Mouse (Mus musculus): ENCODE data around the gene Smo.

The Smo gene

GRCm38 (mm10) chr6:29735336-29735688 is at the start of gene Smo:
Gene Smo (plus strand): TSS chr6:29735503.
- peak; percentile 43 for DNase-seq (ENCODE audit: low read depth, low spot score)

- no peak for DNase-seq (ENCODE audit: low read depth, low spot score)
Measured at GRCm38 (mm10) chr6:29685952-29686351, 49.4 kb upstream of the Smo start.

DNA sequence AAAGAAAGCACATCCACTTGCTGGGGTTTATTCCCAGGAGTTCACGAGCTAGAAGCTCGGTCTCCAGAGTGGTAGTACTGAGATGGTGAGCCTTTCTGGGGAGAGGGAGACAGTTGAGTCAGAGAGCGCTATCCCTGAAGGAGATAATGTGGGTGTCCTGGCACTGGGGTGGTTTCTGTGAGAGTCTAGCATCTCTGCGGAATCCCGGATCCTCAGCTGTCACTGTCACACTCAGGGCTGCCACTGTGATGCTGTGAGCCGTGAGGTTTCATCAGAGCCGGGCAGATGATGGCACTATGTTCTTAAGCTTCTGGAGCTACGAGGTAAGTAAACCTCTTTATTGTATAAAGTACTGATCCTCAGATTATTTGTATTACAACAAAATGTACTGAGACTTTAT is 45.8 kb upstream of the Smo start:
- no peak for DNase-seq (ENCODE audit: low read depth, low spot score)

DNA sequence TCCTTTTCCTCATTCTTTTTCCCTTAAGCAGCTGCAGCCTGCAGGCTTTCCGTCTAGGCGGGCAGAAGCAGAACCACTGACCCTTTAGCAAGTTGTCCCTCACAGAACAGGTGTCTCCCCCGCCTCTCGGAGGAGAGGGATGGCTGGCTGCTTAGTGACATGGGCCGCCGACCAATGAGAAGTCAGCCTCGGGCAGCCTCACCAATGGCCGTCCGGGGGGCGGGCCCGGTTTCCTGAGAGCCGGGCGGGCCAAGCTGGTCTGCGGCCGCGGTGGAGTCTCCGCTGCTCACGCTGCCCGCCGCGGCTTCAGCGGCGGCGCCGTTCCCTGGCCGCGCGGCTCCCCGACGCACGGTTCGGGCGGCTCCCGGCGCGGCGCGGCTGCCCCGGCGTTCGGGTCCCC is 41.4 kb upstream of the Smo start, which contains the start of gene Tspan33:
Gene Tspan33, plus strand, starts transcription at position 270 of the 400 bp plus-strand sequence.
- DNase-seq (ENCODE audit: low read depth, low spot score) = peak; percentile 82

- DNase-seq (ENCODE audit: low read depth, low spot score) = no peak
Measured at GRCm38 (mm10) chr6:29694375-29695289, 40.7 kb upstream of the Smo start.

- no peak for DNase-seq (ENCODE audit: low read depth, low spot score)
Measured at GRCm38 (mm10) chr6:29695290-29695674, 40.0 kb upstream of the Smo start.

DNA sequence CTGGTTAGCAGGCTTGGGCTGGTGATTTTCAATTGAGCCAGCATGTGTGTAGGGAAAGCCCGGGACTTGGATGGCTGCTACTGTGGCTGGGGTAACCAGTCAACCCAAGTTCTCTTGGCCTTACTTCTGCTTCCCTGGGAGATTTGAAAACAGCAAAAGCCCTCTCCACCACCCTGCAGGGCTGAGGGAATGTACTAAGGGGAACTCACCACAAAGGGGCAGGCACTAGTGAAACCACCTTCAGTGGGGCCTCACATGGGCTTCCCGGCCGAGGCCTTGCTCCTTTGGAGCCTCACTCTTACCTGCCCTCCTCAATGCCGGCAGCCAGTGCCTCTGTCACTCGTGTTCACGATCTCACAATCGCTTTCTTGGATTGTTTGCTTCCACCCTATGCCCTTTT is 39.3 kb upstream of the Smo start:
- no peak for DNase-seq (ENCODE audit: low read depth, low spot score)

- DNase-seq (ENCODE audit: low read depth, low spot score) = no peak
Measured at GRCm38 (mm10) chr6:29697139-29697538, 38.2 kb upstream of the Smo start.

DNA sequence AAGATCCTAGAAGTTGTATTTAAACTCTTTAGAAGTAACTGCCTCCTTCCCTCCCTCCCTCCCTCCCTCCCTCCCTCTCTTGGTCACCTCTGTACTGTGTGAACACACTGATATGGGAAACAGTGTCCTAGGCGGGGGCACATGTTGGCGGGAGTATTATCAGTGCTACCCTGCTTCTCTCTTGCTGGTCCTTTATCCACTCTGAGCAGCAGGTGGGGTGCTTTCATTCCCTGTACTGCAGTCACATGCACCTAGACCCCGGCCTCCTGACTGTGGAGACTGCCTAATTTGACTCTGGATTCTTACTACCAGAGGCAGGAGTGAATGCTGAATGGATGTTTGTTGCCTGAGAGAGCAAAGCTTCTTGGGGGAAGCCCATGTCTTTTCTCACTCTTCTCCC is 37.8 kb upstream of the Smo start:
- DNase-seq (ENCODE audit: low read depth, low spot score) = no peak

GRCm38 (mm10) chr6:29699085-29699745 is 36.1 kb upstream of the Smo start:
- no peak for DNase-seq (ENCODE audit: low read depth, low spot score)

DNA sequence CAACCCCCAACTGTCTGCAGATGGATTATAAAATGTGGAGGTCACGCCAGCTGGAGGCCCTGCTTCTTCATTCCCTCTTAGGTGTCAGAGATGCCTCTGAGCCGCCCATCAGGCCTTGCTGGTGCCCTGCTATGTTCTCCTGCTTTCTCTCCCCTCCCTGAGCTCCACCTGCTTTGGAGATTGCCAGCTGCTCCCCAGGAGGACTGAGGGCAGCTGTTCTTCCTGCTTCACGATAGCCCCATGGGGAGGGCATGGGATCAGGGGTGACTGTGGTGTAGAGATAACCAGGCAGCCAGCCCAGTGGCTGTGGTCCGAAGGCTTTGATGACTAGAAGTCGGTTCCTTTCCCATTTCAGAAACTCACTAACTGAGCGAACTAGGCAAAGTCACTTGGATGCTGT is 34.3 kb upstream of the Smo start:
- peak; percentile 24 for DNase-seq (ENCODE audit: low read depth, low spot score)

- no peak for DNase-seq (ENCODE audit: low read depth, low spot score)
Measured at GRCm38 (mm10) chr6:29702126-29702525, 33.2 kb upstream of the Smo start.

DNA sequence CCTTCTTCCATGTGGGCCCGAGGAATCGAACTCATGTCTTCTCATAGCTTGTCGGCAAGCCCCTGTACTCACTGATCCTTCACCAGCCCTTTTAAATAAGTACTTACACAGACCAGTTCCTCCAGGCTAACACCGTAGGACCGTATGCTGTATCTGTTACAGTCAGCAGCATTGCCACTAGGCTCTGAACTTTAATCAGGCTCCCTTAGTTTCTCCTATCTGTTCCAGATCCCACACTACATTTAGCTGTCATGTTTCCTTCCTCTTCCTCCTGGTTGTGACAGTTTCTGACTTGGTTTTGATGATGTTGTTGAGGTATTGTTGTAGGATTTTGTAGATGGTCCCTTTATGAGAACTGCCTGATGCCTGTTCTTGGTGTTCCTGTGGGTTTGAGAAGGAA is 31.2 kb upstream of the Smo start:
- no peak for DNase-seq (ENCODE audit: low read depth, low spot score)

DNA sequence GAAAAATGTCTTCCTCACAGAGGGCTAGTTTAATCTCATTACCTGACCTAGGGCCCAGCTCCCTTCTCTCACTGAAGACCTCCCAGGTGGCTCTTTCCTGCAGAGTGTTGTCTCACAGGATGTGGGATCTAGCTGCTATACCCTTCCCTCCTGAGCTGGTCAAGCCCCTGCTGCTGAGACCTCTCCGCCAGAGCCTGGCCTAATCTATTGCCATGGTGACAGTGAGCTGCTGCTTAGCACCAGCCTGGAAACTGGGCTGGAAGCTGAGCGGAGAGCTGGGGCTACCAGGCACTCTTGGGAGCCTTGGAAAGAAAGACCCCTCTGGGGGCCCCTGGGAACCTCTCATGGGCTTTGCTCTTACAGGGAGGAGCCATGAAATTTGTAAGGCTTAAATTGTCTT is 27.4 kb upstream of the Smo start:
- no peak for DNase-seq (ENCODE audit: low read depth, low spot score)

GRCm38 (mm10) chr6:29711318-29711717 is 24.0 kb upstream of the Smo start:
- DNase-seq (ENCODE audit: low read depth, low spot score) = no peak

DNA sequence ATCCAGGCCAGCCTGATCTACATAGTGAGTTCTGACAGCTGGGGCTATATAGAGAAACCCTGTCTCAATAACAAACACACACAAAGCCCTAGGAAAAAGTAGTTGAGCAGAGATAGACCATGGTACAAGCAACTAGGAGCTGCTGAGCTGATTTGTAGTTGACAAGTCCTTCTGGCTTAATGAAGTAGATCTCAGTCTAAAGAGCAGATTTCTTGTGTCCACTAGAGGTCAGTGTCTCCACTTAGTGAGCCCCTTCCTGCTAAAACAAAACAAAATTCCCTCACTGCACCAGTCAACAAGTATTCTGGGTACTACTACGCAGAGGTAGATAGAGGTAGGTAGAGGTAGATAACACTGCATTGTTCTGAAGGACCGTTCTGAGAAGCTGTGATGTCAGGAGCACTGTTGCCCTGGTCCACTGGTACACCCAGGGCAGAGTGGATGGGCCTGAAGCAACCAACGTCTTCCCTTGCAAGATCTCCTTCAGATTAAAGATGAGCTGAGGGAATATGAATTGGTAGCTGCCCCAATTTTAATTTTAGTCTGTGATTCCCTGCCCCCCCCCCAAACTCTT is 23.2 kb upstream of the Smo start:
- DNase-seq (ENCODE audit: low read depth, low spot score) = peak; percentile 45

- DNase-seq (ENCODE audit: low read depth, low spot score) = no peak
Measured at GRCm38 (mm10) chr6:29716624-29717365, 18.5 kb upstream of the Smo start.

- no peak for DNase-seq (ENCODE audit: low read depth, low spot score)
Measured at GRCm38 (mm10) chr6:29717541-29717940, 17.8 kb upstream of the Smo start.

DNA sequence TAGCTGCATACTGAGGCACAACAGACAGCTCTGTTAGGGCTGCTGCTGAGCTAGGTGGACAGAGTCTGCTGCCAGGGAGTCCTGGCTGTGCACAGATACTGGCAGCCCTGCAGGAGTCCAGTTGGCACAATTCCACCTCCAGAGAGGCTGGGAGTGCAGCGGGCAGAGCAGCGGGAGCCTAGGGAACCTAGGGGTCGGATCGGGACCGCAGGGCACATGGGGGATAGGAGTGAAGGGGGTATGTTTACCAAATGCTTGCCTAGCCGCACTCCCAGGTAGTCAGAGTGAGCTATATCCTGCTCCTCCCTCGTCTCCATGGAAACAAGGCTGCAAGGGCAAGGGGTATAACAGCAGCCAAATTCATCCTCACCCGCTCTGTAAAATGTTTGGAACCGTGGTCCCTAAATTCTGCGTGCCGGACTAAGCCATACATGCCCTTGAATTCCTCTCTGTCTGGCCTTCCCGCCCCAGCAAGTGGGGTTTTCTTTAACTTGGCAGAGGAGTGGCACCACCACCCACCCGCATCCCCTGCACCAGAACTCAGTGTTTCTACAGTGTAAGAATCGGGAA is 17.3 kb upstream of the Smo start:
- DNase-seq (ENCODE audit: low read depth, low spot score) = peak; percentile 59

GRCm38 (mm10) chr6:29718894-29719329 is 16.4 kb upstream of the Smo start:
- DNase-seq (ENCODE audit: low read depth, low spot score) = no peak

DNA sequence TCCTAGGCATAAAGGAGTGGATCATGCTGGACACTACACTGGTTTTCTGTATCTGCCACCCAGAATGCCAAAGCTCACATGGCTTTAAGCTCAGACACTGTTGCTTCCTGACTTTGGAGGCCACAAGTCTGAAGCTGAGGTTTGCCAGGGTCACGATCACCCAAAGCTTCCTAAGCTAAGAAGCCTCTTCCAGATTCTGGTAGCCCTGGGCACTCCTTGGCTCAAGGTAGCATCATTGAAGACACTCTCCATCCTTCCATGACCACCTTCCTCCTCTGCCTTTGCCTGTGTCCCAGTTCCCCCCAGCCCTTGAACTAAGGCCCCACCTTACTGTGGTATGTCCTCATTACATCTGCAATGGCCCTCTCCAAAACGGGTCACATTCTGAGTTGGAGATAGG is 13.4 kb upstream of the Smo start:
- DNase-seq (ENCODE audit: low read depth, low spot score) = no peak

All from skeletal muscle tissue, adult 2 months (tissue).